Mouse (Mus musculus) liver, embryonic 14.5 days (tissue): ENCODE measurements around the gene Casc3.

Experiments used
- CTCF ChIP-seq: IDR thresholded peaks from 2 replicates; pipeline ENCODE4 v1.5.1; 2016; ENCODE audit warnings: antibody characterized with exemption, low read depth, control low read depth
- EP300 ChIP-seq: IDR thresholded peaks from 2 replicates; pipeline ENCODE4 v1.6.1; 2016; ENCODE audit warnings: antibody characterized with exemption, low read depth

GRCm38 (mm10) chr11:98777888-98778287 lies 26.8 kb upstream of the Casc3 start:
- TF ChIP-seq CTCF, result no peak
- no peak for TF ChIP-seq EP300
